Mouse (Mus musculus) cortical plate, adult 2 months (tissue): ENCODE measurements around the gene Ctsh.

Experiments
- CTCF ChIP-seq: fragments of 200-500 bp; IDR thresholded peaks from 2 replicates; pipeline ENCODE4 v1.5.1; 2011; ENCODE audit warnings: mild to moderate bottlenecking, control low read depth, low read length; ENCODE audit not compliant: insufficient read depth; ENCODE audit errors: extremely low read depth
- POLR2A ChIP-seq: fragments of 200-500 bp; IDR thresholded peaks from 2 replicates; pipeline ENCODE4 v1.6.1; 2011; ENCODE audit warnings: mild to moderate bottlenecking, low read length, control low read depth; ENCODE audit not compliant: insufficient read depth; ENCODE audit errors: extremely low read depth

- TF ChIP-seq POLR2A = no peak
- TF ChIP-seq CTCF = no peak
Observed at GRCm38 (mm10) chr9:90020866-90021265, 33.1 kb upstream of the Ctsh start.
